Mouse (Mus musculus): Measurements from ENCODE around the gene Cgref1.

Gene Cgref1

GRCm38 (mm10) chr5:30915974-30916433 lies 29.4 kb downstream of the Cgref1 start:
- DNase-seq = peak; percentile 98

GRCm38 (mm10) chr5:30915456-30915855 lies 29.9 kb downstream of the Cgref1 start:
- DNase-seq = no peak

GRCm38 (mm10) chr5:30914849-30915248 lies 30.5 kb downstream of the Cgref1 start:
- DNase-seq = no peak

- DNase-seq = no peak
Measured at GRCm38 (mm10) chr5:30914101-30914635, 31.2 kb downstream of the Cgref1 start.

GRCm38 (mm10) chr5:30913060-30913841 lies 32.1 kb downstream of the Cgref1 start, which contains the start of gene Emilin1:
Gene Emilin1 (plus strand): TSS chr5:30913402.
- DNase-seq = peak; percentile 79

- DNase-seq = no peak
Measured at GRCm38 (mm10) chr5:30912156-30912555, 33.2 kb downstream of the Cgref1 start.

GRCm38 (mm10) chr5:30910481-30910880 lies 34.9 kb downstream of the Cgref1 start:
- no peak for DNase-seq

- DNase-seq = no peak
Measured at GRCm38 (mm10) chr5:30909863-30910262, 35.5 kb downstream of the Cgref1 start.

- peak; percentile 44 for DNase-seq
Measured at GRCm38 (mm10) chr5:30909300-30909659, 36.1 kb downstream of the Cgref1 start.

GRCm38 (mm10) chr5:30908426-30909299 lies 36.7 kb downstream of the Cgref1 start:
- DNase-seq = no peak

GRCm38 (mm10) chr5:30907413-30908059 lies 37.9 kb downstream of the Cgref1 start, which contains the start of gene Ost4:
Gene Ost4 (minus strand): TSS chr5:30907788.
- DNase-seq = peak; percentile 98

- DNase-seq = no peak
Measured at GRCm38 (mm10) chr5:30901860-30902259, 43.5 kb downstream of the Cgref1 start.

GRCm38 (mm10) chr5:30890375-30890774 lies 55.0 kb downstream of the Cgref1 start:
- DNase-seq = no peak

- peak; percentile 66 for DNase-seq
Measured at GRCm38 (mm10) chr5:30889088-30889754, 56.2 kb downstream of the Cgref1 start.

GRCm38 (mm10) chr5:30888337-30889087 lies 56.9 kb downstream of the Cgref1 start, which contains the start of gene Agbl5:
Gene Agbl5 (plus strand): TSS chr5:30888694.
- peak; percentile 95 for DNase-seq

- peak; percentile 96 for DNase-seq
Measured at GRCm38 (mm10) chr5:30887858-30888336, 57.5 kb downstream of the Cgref1 start.

- peak; percentile 81 for DNase-seq
Measured at GRCm38 (mm10) chr5:30887331-30887761, 58.0 kb downstream of the Cgref1 start.

- DNase-seq = no peak
Measured at GRCm38 (mm10) chr5:30886731-30887130, 58.7 kb downstream of the Cgref1 start.

- DNase-seq = no peak
Measured at GRCm38 (mm10) chr5:30886209-30886608, 59.2 kb downstream of the Cgref1 start.
